Comparison of ENCODE assay signal across 8 mouse cellular contexts in the genomic region with DNA sequence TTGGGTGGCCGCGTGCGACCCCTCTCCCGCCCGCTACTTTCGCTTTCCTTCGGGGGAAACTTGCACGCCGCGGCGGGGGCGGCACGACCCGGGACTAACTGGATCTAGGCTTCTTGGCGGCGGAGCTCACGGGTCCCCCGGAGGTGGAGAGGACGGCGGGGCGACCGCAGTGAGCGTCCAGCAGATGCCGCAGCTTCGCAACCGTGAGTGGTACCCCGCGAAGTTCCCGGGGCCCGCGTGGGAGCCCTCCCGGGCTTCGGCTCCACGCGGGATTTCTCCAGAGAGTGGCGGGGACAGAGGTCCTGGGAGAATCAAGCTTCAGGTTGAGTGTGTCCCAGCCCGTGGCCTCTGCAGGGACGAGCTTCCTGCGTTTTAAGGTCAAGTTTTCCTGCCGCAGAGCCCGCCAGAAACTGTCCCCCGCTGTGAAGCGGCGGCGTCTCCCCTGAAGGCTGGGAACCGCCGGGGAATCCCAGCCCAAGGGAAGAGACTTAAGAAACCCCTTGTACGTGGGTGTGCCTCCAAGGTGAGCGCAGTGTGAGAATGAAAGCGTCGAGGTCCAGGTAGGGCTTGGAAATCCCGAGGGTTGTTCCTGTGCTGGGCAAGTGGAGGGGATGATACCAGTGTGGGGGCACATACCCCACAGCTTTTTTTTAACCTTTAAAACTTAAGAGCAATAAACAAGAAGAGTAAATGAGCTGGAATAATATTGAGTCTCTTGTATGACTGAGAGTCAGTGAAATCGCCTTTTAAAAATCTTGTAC. TPM values are rescaled to one million over a fixed set of nuclear protein-coding genes. Genes with fewer than 3 reads are reported as not detected.
A peak's percentile ranks its signal among the peaks of the same experiment; 100 is the strongest.
DNase-seq lines count a peak whose midpoint lies in the region; ATAC-seq and TF ChIP-seq lines count a peak whose summit lies in the region.

No protein-coding gene starts in this region.

- H3K79me2 ChIP-seq in C2C12 (ENCODE audit: control insufficient read depth, insufficient read depth): peaks cover 47% of the 10 kb centered on the region

- peak overlapping the region; percentile 59 for H3K9ac ChIP-seq in hindbrain, embryonic 14.5 days
- peak overlapping the region; percentile 43; the same call in 1 of the 2 replicates for H3K9ac ChIP-seq in lung, postnatal 0 days (replicated peaks; ENCODE audit: low read depth)
- peak overlapping the region; percentile 35 for H3K9ac ChIP-seq in stomach, embryonic 15.5 days

- peak; percentile 46 for DNase-seq in adrenal gland, postnatal 14 days
- no peak for DNase-seq in adrenal gland, adult (ENCODE audit: inconsistent age in 2 of 2, low spot score in 1 of 2)
- peak; percentile 46 for DNase-seq in forebrain, embryonic 10.5 days (ENCODE audit: extremely low spot score, low spot score)
- DNase-seq in hindbrain, embryonic 14.5 days (ENCODE audit: low spot score): no peak
- peak; percentile 13 for DNase-seq in lung, postnatal 0 days (ENCODE audit: low spot score)
- no peak for DNase-seq in urinary bladder, postnatal 36 days (ENCODE audit: low spot score in 2 of 2)

- peak overlapping the region; percentile 50 for H3ac ChIP-seq in C2C12 (ENCODE audit: control insufficient read depth, insufficient read length, low read depth)

- H3K27me3 ChIP-seq in C2C12 (ENCODE audit: control insufficient read depth, insufficient read depth, insufficient read length): no peaks in the 10 kb centered on the region
- peaks cover 61% of the 10 kb centered on the region for H3K27me3 ChIP-seq in forebrain, embryonic 10.5 days (ENCODE audit: poor library complexity, severe bottlenecking)
- peaks cover 42% of the 10 kb centered on the region for H3K27me3 ChIP-seq in hindbrain, embryonic 14.5 days (ENCODE audit: control insufficient read depth, insufficient read depth, low read length)
- no peaks in the 10 kb centered on the region for H3K27me3 ChIP-seq in lung, postnatal 0 days (replicated peaks; ENCODE audit: insufficient read depth, low read length)
- peaks cover 10% of the 10 kb centered on the region for H3K27me3 ChIP-seq in stomach, embryonic 15.5 days (replicated peaks)

- peak overlapping the region; percentile 84 for H3K27ac ChIP-seq in forebrain, embryonic 10.5 days
- no peak overlapping the region for H3K27ac ChIP-seq in hindbrain, embryonic 14.5 days
- H3K27ac ChIP-seq in lung, postnatal 0 days (ENCODE audit: low read length): no peak overlapping the region
- no peak overlapping the region for H3K27ac ChIP-seq in stomach, embryonic 15.5 days

- under 1% methylated on average over 53 of the region's 53 CpGs for WGBS in forebrain, embryonic 10.5 days
- 1% methylated on average over 53 of the region's 53 CpGs for WGBS in hindbrain, embryonic 14.5 days
- 1% methylated on average over 50 of the region's 53 CpGs for WGBS in lung, postnatal 0 days
- WGBS in stomach, embryonic 15.5 days: under 1% methylated on average over 53 of the region's 53 CpGs

- peak overlapping the region; percentile 93 for H3K4me2 ChIP-seq in hindbrain, embryonic 14.5 days (replicated peaks)
- peak overlapping the region; percentile 100 for H3K4me2 ChIP-seq in lung, postnatal 0 days (replicated peaks; ENCODE audit: low read depth, low read length)
- H3K4me2 ChIP-seq in stomach, embryonic 15.5 days: peak overlapping the region; percentile 96

- no peaks in the 10 kb centered on the region; the same call in 1 of the 2 replicates for H3K9me3 ChIP-seq in forebrain, embryonic 10.5 days
- no peaks in the 10 kb centered on the region for H3K9me3 ChIP-seq in hindbrain, embryonic 14.5 days (ENCODE audit: control insufficient read depth, low read length)
- no peaks in the 10 kb centered on the region for H3K9me3 ChIP-seq in lung, postnatal 0 days (ENCODE audit: low read length)
- H3K9me3 ChIP-seq in stomach, embryonic 15.5 days: no peaks in the 10 kb centered on the region

- peak overlapping the region; percentile 72 for H3K4me3 ChIP-seq in C2C12 (ENCODE audit: insufficient read depth, poor library complexity, severe bottlenecking)
- peak overlapping the region; percentile 76 for H3K4me3 ChIP-seq in forebrain, embryonic 10.5 days
- peak overlapping the region; percentile 50 for H3K4me3 ChIP-seq in hindbrain, embryonic 14.5 days (replicated peaks; ENCODE audit: low read length)
- H3K4me3 ChIP-seq in lung, postnatal 0 days (ENCODE audit: low read depth, low read length): peak overlapping the region; percentile 71
- H3K4me3 ChIP-seq in stomach, embryonic 15.5 days (replicated peaks): peak overlapping the region; percentile 66

- no peak for TF ChIP-seq CTCF in C2C12 (IDR thresholded peaks at IDR 0.05; ENCODE audit: control insufficient read depth, insufficient read depth, insufficient read length)
- TF ChIP-seq CTCF in lung, postnatal 0 days (IDR thresholded peaks at IDR 0.05): no peak

- no peak for TF ChIP-seq EP300 in lung, postnatal 0 days (IDR thresholded peaks at IDR 0.05)

- peaks cover 25% of the 10 kb centered on the region for H3K79me3 ChIP-seq in C2C12 (ENCODE audit: low read depth)

- peak; percentile 48 for ATAC-seq in hindbrain, embryonic 14.5 days (ENCODE audit: low FRiP score)
- peak; percentile 48 for ATAC-seq in lung, postnatal 0 days
- ATAC-seq in stomach, embryonic 15.5 days (ENCODE audit: insufficient read depth, low FRiP score, low read depth): peak; percentile 19; the same call in 1 of the 2 replicates

- peaks cover 34% of the 10 kb centered on the region for H3K4me1 ChIP-seq in forebrain, embryonic 10.5 days
- H3K4me1 ChIP-seq in hindbrain, embryonic 14.5 days (replicated peaks; ENCODE audit: control insufficient read depth, insufficient read depth, low read length): 0 out of 2 replicates have a peak, but pooled peaks cover 7% of the 10 kb centered on the region
- H3K4me1 ChIP-seq in lung, postnatal 0 days (ENCODE audit: insufficient read depth, low read depth, low read length): peaks cover 3% of the 10 kb centered on the region; the same call in 1 of the 2 replicates
- H3K4me1 ChIP-seq in stomach, embryonic 15.5 days: 0 out of 2 replicates have a peak, but pooled peaks cover 9% of the 10 kb centered on the region

- peaks cover under 1% of the 10 kb centered on the region for H3K36me3 ChIP-seq in C2C12 (ENCODE audit: control insufficient read depth, insufficient read depth)
- no peaks in the 10 kb centered on the region for H3K36me3 ChIP-seq in forebrain, embryonic 10.5 days (replicated peaks)
- no peaks in the 10 kb centered on the region for H3K36me3 ChIP-seq in hindbrain, embryonic 14.5 days (replicated peaks; ENCODE audit: control insufficient read depth, insufficient read depth)
- no peaks in the 10 kb centered on the region for H3K36me3 ChIP-seq in lung, postnatal 0 days (ENCODE audit: insufficient read depth, low read length)
- no peaks in the 10 kb centered on the region for H3K36me3 ChIP-seq in stomach, embryonic 15.5 days

TF ChIP-seq in C2C12, 6 proteins besides CTCF, POLR2A, EP300 and RAD21:
- no peak for TF ChIP-seq MYOG (IDR thresholded peaks at IDR 0.05; ENCODE audit: control insufficient read depth, extremely low read depth, insufficient read length)
- TF ChIP-seq USF1 (IDR thresholded peaks at IDR 0.05; ENCODE audit: low read depth): no peak
- no peak for TF ChIP-seq FOSL1 (IDR thresholded peaks at IDR 0.05; ENCODE audit: insufficient read depth, low read length, poor library complexity, severe bottlenecking)
- no peak for TF ChIP-seq CEBPB (IDR thresholded peaks at IDR 0.05; ENCODE audit: low read depth)
- no peak for TF ChIP-seq MYOD1 (IDR thresholded peaks at IDR 0.05; ENCODE audit: control insufficient read depth, insufficient read length, low read depth)
- no peak for TF ChIP-seq MAX (IDR thresholded peaks at IDR 0.05)

RNA-seq across cellular contexts. Expression of gene Gcnt4, which starts 0.7 kb away (rescaled TPM):
- 0.79 and 1.1 TPM in 2 replicates for total RNA-seq in adrenal gland, postnatal 14 days (2021)
- polyA plus RNA-seq in C2C12 (2012; fragmentation: generic; extraction: Trizol): 5.6 TPM
- polyA plus RNA-seq in forebrain, embryonic 10.5 days (2016; fragmentation: Nextera tagmentation; extraction: Ambion mirVana): 0.22 and 0.26 TPM in 2 replicates
- 0.04 and 0.08 TPM in 2 replicates for polyA plus RNA-seq in hindbrain, embryonic 14.5 days (2014; fragmentation: Nextera tagmentation; extraction: Ambion mirVana)
- 0.19 and 0.27 TPM in 2 replicates for polyA plus RNA-seq in lung, postnatal 0 days (2015; fragmentation: Nextera tagmentation; extraction: Ambion mirVana)
- polyA plus RNA-seq in stomach, embryonic 15.5 days (2015; fragmentation: Nextera tagmentation; extraction: Ambion mirVana): 1.5 and 2.0 TPM in 2 replicates

Comparison
In these comparisons a context has a peak if more than half of its experiments do, and no peak if none do; other contexts are left out.
1. DNase-seq: peak in adrenal gland, postnatal 14 days (single experiment), forebrain, embryonic 10.5 days (single experiment) and lung, postnatal 0 days (single experiment); none in adrenal gland, adult (0 of 2), hindbrain, embryonic 14.5 days (single experiment) and urinary bladder, postnatal 36 days (0 of 2).
2. Peak in every context shown above with its lines, with median percentiles within 50 percentile points of each other: H3K4me3 ChIP-seq, ATAC-seq, H3K4me2 ChIP-seq and H3K9ac ChIP-seq.